Mouse (Mus musculus) adrenal gland, adult 8-10 months (tissue): Measurements from ENCODE around the gene Gm37240. TPM values are rescaled to one million over a fixed set of nuclear protein-coding genes. Genes with fewer than 3 reads are reported as not detected.
A peak's percentile ranks its signal among the peaks of the same experiment; 100 is the strongest.

Experiments used
- DNase-seq: peaks from one replicate; pipeline ENCODE4 v3.0.0; 2022
- total RNA-seq, 4 experiments: library from RNA; stranded (reverse); gene quantifications; 2 replicates each; pipeline ENCODE4 v1.2.4; 2022

Gene Gm37240
- total RNA-seq, 4 experiments from 2014 or later = 5.4 to 9.8 (median 7.2) TPM

DNA sequence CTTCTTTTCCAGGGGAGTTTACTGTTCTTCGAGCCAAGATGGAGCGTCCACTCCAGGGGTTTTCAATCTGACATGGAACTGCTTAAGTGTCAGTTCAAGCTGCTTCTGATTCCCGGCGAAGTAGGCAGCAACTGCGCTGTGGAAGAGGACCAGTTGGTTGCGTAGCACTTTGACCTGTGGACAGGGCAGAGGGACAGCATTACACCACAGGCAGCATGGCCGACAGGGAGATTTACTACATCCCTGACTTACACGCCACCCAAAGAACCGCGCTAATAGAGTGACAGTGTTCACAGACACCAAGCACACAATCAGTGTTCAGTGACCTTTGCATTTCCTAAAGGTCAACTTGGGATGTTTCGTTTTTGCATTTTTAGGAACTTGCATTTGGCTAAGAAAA lies 1389.6 kb downstream of the Gm37240 start:
- DNase-seq = no peak

DNA sequence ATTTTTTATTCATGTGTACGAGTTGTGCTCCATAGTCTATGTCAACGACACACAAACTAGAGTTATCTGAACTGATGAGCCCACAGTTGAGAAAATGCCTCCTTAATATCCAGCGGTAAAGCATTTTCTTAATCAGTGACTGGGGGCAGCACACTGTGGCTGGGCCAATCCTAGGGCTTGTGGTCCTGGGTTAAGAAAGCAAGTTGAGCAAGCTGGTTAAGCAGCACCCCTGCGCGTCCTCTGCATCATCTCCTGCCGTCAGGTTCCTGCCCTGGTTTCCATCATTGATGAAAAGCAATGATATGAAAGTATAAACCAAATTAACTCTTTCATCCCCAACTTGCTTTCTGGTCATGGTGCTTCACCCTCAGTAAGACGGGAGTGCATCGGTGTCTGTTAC lies 1394.7 kb downstream of the Gm37240 start:
- DNase-seq = no peak

DNA sequence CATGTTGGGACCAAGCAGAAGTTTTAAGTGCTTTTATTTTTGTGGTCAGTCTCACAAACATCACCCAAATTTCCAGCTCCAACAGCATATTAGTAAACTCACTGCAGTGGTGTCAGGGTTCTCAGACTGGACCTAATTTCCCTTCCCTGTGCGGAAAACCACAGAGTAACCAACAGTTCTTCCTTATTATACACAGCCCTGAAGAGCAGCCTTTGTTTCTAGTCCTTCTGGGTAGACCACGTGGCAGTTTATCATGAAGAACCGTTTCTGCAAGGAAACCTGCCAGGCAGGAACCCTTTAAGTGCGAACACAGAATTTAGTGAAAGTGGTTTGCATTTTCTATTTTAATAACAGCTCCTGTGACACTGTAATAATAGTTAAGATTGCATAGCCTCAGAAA lies 1395.2 kb downstream of the Gm37240 start:
- no peak for DNase-seq

DNA sequence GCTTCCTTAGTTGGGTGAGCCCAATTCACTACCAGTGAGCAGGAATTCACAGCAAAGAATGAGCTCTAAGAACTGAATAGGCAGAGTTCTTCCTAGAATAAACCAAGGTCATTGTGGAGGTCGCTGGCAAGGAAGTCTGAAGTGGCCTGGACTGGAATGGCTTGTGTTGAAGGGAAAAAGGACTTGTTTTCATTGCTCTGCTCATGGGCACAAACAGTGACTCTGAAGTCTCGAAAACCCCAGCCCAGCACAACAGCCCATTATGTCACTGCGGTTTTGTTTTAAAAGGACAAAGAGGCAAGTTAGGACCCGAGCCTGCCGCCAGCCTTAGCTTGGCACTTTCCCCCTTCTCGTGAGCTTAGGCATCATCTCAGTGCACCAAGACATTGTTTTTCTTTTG lies 1398.6 kb downstream of the Gm37240 start:
- peak; percentile 31 for DNase-seq

DNA sequence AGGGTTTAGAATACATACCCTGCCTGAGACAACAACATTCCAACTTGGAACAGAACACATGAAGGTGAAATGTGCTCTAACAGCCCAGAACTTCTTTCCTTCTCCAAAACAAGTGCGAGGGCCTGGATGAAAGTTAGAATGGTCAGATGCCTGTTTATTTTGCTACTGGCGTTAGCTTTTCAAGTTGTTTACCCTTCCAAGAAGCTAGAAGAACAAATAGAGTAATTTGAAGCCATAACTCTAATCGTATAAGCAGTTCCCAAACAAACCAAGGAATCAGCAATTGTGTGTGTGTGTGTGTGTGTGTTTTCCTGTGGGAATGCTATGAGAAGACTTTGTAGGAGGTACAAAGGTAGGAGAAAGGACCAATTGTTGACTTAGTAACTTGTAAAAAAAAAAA lies 1402.4 kb downstream of the Gm37240 start:
- DNase-seq = no peak

DNA sequence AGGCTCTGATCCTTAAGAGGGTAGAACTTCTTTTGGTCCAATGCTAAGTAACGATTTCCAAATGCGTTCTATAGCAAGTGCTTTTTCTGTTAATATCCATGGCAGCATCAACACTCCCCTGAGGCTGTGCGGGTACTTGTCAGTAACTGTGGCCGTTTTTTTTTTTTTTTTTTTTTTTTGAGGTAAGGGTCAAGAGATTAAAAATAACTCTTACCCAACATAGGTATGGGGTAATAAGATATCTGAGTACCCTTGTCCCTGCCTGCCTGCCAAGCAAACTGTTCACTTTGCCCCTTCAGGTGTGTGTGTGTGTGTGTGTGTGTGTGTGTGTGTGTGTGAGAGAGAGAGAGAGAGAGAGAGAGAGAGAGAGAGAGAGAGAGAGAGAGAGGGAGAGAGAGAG lies 1403.0 kb downstream of the Gm37240 start:
- no peak for DNase-seq

DNA sequence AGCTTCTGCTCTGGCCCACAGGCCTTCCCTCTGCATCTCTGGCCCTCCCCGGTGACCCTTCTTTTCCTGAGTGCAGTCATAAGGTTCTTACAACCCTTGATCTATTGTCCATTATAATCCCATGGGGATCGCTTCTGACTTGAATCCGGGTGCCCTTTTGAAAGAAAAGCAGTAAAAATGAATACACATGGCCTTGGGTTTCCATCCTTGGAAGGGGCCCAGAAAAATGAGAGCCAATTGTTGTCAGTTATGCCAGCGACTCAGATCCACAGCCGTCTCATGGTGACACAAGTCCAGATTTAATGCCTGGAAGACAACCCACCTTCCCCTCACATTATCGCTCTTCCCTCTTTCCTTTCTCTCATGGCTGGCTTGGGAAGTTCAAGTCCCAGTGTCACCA lies 1405.2 kb downstream of the Gm37240 start:
- DNase-seq = peak; percentile 66

DNA sequence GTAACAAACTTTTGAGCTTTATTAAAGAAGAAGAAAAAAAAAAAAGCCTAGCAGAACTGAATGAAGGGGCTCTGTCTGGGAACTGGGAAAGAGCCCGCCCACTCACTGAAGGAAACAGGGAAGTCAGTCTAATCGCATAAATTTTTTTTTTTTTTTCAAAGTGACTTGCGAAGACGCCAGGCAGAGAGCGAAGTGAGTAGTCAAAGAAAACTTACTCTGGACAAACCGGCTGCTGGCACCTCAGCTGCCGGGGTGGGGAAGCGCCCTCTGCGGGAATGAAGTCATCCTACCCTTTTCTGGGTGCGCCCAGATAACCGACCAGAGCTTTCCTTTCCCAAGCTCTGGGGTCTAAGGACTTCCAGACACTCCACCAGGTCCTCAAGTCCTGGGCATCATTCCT lies 1406.2 kb downstream of the Gm37240 start:
- DNase-seq = no peak

DNA sequence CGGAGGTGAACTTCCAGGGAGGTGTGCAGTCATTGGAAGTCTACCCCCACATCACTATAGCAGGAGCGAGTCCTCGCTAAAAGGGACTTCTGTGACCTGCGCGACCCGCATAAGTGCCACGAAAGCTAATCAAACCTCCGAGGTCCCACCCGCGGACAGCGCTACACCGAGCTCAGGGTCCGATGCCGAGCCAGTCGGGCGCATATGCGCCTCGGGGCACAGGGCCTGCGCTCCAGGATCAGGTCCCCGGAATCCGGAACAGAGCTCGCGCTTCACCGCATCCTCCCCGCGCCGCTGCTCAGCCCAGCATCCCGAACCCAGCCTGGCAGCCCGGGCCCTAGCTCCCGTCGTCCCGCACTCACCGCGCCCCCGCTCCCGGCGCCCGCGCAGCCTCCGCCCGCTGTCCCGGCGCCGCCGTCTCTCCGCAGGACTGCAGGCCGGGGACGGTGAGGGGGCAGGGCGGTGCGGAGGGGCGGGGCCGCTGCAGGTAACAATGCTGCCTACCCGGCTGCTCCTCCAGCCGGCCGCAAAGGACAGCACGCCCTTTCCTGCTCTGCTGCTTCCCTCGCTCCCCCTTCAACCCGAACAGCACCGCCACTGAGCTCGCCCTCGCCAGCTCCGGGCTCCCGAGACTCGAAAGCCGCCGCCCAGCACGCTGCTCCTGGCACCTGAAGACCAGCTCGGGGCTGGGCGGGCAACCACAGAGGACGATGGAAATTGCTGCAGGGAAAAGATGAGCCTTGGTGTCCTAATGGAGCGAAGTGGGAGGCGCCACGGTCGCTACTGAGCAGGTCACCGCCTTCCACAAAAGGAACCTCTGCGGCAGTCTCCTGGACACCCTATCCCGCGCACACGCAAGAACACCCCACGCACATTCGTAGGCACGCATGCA lies 1407.1 kb downstream of the Gm37240 start, which contains the start of gene Fhdc1:
Gene Fhdc1, minus strand, starts transcription at position 424 of the 892 bp plus-strand sequence.
- DNase-seq = peak; percentile 14

DNA sequence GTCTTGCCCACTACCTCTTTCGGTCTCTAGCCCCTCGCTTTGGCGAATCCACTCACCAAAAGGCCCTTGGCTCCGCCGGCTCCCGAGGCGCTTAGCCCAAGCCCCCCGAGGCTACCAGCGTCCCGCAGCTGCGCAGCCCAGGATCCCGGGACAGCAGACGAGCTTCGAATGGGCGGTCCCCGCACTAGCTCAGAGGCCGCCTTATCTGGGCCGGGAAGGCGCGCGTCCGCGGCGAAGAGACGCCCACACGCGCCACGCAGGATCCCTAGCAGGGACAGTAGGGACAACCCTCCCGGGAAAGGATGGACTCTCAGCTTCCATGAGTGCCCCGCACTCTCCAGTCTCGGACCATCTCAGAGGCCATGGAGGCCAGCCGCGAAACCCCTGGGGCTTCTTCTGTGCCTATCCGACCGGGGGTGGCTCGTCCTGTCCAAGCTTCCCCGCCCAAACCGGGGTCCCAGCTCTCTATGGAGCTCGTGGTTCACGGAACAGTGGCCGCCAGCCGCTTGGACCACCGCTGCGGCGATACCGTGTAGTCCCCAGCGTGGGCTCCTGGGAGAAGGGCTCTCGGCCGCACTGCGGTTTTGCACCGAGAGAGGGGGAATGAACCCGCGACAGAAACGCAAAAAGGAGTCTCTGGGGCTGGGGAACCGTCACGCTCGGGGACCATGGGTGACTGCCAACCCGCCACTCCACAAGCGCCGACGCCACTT lies 1407.9 kb downstream of the Gm37240 start:
- DNase-seq = peak; percentile 46

DNA sequence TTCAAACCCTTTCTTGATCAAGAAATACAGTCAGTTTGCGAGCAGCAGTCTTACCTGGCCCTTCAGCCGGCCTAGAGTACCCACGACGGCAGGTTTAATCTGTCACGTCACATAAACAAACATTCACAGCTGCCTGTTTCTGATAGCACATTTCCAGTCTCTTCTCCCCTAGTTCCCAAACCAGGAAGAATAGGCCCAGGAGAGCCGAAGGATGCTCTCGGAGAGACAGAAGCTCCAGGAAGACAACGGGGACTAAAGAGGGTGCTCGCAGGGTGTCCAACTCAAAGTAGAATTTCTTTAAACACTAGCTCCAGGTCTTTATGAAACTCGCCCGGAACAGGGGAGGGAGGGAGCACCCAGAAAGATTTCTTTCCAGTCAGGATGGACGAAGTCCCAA lies 1408.4 kb downstream of the Gm37240 start:
- DNase-seq = no peak

DNA sequence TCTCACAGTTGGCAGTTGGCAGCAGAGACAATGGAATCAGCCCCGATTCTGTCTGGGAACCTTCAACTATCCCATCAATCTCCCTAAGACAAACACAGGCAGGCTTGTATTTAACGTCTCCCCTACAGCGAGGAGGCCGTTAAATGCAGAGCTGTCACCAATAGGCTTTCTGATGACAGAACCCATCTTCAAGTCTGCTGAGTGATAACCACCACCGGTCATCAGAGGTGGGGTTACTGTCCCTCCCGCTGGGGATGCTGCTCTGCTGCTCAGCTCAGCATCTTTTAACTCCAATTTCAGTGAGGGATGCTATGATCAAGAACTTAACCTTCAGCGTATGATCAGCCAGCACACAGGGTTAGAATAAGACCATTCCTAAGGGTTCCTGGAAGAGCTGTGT lies 1409.1 kb downstream of the Gm37240 start:
- DNase-seq = no peak

DNA sequence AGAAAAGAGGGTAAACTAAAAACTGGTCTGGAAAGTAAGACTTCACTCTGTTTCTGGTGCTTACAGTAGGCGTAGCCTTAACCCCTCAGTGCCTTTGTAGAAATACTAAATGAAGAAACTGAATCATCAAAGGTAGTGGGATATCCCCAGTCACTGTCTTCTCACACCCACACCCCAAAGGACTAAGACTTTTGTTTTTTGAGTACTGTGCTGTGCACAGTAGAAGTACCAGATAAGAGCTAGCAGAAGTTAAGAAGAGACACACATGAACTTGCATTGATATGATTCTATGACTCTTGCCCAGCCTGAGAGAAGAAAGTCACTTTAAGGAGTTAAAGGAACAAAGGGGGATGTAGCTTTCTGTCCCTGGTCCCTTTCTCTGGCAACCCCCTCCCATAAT lies 1409.8 kb downstream of the Gm37240 start:
- DNase-seq = no peak

DNA sequence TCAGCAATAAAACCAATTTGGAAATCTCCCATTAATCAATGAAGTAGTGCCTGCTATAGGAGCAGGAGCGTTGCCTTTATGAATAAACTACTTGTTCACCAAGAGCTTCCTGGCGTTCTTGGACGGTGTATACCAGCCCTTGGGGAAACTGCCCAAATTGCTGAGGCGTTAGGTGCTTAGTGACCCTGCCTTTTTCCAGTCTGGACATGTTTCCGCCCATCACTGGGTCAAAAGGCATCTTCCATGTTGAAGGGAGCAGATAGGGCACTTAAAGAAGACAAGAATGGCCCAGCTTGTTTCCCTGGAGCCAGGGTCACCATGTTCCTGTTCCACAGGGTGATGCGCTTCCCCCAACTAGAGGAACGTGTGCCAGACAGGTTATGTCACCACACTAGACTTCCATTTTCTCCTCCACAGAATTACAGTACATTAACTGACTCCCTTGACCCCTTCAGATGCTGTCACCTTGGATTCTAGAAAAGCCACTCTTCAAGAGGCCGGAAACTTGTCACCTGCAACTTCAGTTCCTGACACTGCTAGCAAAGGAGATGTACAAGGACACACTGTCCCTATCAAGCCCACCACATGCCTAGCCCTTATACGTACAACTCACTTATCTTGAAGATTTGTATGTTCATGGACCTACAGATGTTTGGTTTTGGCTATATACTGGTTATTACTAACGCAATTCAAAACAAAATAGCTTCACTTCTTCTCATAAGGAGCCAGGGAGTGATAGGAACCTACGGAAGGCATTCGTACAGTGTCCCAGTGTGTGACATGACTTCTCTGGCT lies 1412.1 kb downstream of the Gm37240 start:
- DNase-seq = no peak

DNA sequence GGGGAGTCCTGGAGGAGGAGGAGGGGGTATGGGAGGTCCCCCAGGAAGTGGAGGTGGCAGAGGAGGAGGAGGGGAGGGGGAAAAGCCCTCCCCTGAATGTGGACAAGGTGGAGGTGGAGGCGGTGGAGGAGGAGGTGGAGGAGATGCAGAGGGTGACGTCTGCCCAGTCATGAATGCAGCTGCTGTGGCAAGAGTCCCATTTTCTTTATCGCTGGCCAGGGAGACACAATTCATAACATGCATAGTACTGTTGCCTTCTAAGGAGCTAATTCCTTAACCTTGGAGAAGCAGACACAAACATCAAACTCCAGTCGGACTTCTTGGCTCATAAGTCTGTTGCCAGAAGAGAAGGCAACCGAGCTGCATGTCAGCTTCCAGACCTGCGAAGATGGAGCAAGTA lies 1412.9 kb downstream of the Gm37240 start:
- no peak for DNase-seq

DNA sequence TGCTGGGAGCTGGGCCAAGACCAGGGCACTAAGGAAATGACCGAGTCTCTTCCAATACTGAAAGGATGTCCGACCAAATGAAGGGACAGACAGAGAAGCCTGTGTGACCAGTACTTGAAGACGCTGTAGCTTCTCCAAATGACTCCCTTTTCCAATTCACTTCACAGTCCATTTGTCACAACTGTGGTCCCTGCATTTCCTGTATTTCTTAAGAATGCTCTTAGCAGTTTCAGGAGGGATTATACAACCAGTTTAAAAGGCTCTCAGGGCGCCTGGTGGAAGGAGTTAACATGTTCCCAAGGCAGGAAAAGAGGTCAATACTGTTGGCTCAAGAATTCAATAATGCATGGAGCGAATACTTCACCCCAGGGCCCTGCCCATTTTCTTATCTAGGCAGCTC lies 1414.4 kb downstream of the Gm37240 start:
- no peak for DNase-seq

DNA sequence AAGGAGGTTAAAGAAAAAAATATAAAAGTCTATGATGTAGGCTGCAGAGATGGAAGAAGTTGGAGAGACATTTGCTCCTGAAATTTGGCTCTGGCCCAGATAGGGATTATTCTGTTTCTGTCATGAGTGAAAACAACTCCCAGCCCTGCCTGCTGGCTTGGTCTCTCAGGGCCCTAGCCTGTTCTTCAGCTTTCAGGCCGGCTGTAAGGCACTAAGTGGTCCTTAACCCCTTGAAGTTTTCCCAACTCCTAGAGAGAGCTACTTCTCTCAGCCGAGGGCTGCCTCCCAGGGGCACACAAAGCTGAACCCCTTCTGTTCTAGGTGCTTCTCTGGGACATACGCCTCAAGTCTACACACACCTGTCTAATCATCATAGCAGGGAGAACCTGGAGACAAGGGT lies 1414.8 kb downstream of the Gm37240 start:
- DNase-seq = no peak

DNA sequence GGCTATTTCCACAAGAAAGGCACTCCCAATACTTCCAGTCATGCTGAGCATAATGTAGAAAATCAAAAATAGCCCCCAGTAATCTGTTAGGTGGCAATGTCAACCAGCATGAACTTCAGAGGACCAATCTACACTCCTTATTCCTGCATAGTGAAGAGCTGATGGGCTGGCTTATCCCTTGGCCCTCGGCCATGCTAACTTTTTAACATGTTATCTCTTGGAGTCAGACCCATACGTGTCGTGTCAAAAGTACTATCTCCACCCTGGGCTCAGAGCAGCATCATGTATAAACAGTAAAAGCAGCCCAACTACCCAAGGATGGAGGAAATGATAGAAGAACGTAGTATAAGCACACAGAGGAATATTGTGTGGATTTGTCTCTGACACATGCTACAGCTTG lies 1416.2 kb downstream of the Gm37240 start:
- no peak for DNase-seq

DNA sequence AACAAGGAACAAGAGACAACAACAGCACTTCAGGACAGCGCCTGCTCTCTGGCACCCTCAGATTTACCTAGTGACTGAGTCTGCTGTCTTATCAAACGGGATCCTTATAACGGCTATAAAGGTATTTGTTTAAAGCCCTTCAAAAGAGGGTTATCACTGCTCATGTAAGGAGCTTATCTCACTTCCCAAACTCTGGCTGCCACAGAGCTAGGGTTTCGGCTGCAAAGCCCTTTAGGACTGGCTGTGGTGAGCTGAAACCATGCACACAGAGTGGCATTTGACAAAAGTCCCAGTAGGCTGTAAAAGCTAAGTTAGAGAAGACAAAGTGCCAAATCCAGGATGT lies 1419.2 kb downstream of the Gm37240 start:
- DNase-seq = no peak

DNA sequence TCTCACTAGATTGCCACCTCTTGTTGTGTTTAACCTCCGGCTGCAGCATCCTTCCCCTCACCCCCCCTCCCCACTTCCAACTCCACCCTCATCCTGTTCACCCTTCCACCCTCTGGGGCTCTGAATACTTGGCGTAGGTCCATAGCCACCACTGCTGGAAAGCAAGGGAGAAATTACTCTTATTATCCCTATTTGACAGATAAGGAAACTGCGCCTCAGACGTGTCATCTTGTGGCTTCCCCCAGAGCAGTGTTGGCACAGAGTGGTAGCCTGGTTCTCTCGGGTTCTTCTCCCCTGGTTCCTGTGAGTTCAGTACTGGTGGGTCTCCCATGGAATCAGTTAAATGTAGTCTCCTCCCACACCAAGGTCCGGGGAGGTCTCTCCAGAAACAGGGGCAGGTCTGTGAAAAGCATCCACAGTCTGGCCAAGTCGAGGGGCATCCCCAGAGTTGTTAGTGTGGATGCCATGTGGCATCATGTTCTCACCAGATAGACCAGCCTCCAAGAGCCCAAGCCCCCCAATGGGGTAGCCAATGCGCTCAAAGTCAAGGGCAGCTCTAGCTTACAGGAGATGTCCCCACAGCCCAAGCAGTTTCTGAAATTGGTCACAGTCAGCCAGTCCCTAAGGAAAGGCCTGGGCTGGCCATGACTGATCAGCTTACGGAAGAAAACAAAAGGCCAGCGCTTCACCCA lies 1419.8 kb downstream of the Gm37240 start:
- DNase-seq = peak; percentile 21

DNA sequence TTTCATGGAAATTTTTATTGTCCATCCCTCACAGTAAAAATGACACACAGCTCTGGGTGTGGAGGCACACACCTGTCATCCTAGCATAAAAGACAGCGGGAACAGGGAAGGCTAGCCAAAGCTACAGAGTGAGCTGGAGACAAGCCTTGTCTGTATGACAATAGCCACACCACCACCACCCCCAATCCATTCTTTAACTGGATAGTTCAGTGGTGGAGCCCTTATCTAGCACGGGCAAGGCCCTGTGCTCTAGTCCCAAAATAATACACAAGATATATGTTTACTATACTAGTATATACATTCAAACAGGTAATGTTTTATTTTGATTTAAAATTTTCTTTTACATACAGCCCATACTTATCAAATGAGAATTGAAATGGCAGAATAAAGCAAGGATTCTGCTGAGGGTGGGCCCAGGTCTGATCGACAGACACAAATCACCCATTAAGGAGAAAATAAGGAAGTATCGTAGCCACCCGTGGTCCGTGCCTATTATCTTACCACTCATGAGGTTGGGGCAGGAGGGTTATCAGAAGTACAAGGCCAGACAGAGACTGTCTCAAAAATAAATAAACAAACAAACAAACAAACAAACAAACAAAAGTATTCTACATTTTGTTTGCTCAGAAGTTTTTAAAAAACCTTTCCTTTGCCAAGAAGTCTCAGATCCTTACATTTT lies 1421.4 kb downstream of the Gm37240 start:
- DNase-seq = no peak

DNA sequence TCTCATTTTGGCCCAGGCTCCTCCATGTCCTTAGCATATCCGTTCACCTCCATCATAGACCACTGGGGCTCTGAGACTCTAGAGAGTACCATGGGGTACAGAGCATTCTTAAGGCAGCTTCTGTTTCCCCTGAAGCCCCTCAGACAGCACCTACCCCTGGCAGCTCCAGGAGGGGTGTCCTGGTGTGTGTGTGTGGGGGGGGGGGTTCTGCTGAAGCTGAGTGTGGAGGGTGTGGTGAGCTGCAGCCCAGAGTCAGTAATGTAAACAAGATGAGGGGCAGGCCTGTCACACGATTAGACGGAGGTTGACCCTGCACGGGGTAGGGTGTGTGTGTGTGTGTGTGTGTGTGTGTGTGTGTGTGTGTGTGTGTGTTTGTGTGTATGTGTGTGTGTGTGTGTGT lies 1425.6 kb downstream of the Gm37240 start:
- DNase-seq = no peak
